Mouse (Mus musculus): ENCODE data around the gene Cbfa2t3.
A peak's percentile ranks its signal among the peaks of the same experiment; 100 is the strongest.

Cbfa2t3 gene

DNA sequence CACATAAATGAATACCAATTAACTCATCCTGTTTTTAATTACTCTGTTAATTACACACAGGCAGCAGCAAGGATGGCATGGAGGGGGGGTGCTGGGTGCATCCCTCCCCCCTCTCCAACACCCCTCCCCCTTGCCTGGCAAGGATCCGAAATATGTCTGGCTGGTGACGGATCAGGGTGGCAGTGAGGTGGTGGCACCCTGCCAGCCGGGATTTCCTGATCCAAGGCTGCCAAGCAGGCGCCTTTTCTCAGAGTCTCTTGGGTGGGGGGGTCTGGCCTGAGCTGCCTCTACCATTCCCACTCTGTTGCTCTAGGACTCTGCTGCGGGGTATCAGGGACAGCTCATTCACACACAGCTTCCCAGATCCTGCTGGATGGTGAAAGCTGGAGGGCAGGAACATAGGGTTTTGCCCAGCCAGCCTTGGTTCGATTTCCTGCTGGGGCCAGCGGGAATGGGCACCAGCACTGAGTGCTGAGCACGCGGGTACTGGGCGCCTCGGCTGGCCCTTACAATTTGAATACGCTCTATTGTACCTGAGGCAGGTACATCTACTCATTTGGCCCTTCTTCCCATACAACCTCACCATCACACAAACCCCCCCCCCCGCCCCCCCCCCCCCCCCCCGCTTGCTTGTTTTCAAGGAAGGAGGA lies 33.1 kb downstream of the Cbfa2t3 start:
- DNase-seq (ENCODE audit: low spot score) = peak; percentile 89

DNA sequence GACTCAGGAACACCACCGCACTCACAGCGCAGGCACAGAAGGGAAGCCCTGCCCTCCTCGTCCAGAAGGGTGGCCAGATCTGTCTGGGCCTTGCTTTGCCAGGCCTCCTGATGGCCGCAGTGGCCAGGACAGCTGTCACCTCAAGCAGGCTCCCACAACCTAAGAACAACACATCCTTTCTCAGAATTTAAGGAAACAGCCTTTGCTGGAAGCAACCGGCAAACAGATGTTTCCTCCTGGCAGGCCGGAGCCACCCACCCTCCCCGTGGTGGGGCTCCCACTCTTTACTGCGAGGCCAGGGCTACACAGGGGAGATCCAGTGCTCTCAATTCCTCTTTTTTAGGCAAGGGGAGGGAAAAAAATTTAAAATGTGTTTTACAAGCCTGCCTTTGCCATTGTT lies 33.7 kb downstream of the Cbfa2t3 start:
- peak; percentile 74 for DNase-seq (ENCODE audit: low spot score)

DNA sequence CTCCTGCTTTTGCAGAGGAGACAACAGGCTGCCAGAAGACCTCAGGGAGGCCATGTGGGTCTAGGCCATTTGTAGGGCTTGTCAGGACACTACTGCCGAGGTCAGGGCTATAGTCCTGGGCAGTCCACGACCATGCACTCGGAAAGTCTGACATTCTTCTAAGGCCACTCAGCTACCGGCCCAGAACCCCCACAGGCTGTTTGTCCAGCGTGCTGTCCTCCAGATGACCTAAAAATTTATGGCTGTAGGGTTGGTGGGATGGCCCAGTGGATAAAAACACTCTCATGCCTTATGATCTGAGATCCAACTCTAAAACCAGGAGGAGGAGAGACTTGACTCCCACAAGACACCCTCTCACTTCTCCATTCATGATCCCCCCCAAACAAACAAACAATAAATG lies 35.2 kb downstream of the Cbfa2t3 start:
- no peak for DNase-seq (ENCODE audit: low spot score)

DNA sequence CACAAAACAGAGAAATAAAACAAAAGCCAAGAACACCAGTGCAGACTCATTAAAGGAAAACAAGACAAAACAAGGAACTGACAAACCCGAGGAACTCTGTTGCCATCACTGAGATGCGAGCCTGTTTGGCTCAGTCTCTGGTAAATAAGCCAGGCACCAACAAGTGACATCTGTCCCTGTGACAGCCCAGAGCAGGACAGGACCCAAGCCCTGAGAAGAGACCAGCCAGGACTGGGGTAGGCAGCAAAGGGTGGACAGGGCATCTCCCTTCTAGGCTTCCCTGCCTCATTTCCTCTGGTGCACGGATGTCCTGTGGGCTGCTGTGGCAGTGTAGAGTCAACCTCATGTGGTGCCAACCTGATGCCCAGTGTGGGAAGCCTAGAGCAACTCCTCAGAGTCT lies 35.8 kb downstream of the Cbfa2t3 start:
- no peak for DNase-seq (ENCODE audit: low spot score)

DNA sequence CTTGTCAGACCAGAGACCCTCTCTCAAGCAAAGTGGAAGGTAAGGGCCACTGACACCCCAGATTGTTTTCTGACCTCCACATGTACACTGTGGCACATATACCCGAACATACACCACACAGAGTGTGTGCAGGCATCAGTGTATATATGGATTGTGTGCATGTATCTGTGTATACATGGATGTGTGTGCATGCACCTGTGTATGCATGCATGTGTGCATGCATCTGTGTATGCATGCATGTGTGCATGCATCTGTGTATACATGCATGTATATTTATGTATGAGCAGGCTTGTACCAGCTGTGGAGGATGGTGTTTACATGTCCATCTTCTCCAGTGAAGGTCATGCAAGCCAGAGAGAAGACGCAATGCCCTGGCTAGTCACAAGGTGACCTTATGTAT lies 37.0 kb downstream of the Cbfa2t3 start:
- DNase-seq (ENCODE audit: low spot score) = no peak

DNA sequence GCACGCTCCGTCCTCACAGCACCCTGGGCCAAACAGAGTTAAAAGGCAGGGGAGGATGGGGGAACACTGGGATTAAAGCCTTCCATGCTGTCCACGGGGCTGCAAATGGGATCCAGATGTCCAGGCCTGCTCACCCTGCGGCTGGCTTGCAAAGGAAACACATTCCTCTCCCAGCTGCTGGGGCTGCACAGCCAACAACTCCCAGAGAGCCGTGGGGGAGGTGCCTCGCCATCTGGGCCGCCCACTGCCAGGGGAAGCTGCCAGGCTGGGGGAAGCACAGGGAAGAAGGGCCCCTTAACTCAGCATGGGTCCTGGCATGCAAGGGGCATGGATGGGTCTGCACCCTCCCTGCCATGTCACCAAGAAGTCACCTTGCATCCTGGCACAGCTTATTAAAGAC lies 37.8 kb downstream of the Cbfa2t3 start:
- peak; percentile 88 for DNase-seq (ENCODE audit: low spot score)

DNA sequence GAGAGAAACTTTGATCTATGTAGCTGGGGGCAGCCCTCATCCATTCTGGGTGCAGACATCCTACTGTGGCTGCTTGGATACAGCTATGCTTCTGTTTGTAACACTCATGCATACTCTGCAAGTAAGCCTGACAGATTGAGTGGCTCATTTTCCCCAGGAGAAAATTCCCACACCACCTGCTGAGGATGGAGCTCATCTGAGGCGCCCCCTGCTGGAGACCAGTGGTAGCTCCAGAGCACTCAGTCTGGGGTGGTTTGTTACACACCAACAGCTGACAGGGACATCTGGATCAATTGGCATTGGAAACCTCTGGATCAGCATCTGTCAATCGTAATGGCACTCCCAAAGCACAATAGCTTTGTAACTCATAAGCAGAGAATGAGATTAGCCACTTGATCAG lies 38.9 kb downstream of the Cbfa2t3 start:
- DNase-seq (ENCODE audit: low spot score) = no peak

DNA sequence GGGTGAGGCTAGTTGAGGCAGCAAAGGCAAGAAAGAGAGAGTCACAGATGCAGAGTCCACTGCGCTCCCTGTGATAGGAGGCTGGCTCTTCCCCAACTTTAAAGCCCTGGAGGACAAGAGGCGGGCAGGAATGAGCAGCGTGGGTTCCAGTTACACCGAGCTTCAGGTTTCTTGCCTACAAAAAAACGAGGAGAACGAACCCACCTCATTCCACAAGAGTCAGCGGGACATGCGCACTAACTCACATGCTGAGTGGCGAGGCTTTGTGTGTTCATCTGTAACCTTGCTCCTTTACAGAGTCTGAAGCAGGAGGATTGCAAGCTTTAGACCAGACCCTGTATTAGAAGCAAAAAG lies 40.1 kb downstream of the Cbfa2t3 start:
- no peak for DNase-seq (ENCODE audit: low spot score)

DNA sequence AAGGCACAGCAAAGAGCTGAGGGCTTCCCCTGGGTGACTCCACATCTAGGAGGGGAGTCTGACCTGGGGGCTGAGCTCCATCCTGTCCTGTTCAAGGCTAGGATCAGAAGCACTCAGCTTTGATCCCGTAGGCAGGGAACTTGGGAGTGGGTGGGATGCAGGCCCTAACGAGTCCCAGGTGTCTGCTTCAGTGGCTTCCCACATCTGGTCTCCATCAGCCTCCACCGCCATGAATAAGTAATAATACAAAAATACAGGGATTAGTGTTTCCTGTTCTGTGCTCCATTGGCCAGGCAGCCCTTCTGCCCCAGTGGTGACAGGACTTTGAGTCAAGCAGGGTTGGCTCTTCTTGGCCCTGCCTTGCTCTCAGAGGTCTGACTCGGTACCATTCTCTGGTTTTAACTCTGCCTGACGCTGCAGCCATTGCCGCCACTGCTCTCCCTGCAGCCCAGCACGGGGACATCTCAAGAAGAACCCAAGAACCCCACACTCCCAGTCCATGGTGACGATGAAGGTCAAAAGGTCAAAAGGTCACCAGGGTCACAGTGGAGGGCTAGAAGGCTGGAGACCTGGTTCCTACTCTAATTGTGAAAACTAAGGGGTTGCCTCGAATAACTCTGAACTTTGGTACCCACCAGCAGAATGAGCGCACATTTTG lies 40.6 kb downstream of the Cbfa2t3 start:
- no peak for DNase-seq (ENCODE audit: low spot score)

DNA sequence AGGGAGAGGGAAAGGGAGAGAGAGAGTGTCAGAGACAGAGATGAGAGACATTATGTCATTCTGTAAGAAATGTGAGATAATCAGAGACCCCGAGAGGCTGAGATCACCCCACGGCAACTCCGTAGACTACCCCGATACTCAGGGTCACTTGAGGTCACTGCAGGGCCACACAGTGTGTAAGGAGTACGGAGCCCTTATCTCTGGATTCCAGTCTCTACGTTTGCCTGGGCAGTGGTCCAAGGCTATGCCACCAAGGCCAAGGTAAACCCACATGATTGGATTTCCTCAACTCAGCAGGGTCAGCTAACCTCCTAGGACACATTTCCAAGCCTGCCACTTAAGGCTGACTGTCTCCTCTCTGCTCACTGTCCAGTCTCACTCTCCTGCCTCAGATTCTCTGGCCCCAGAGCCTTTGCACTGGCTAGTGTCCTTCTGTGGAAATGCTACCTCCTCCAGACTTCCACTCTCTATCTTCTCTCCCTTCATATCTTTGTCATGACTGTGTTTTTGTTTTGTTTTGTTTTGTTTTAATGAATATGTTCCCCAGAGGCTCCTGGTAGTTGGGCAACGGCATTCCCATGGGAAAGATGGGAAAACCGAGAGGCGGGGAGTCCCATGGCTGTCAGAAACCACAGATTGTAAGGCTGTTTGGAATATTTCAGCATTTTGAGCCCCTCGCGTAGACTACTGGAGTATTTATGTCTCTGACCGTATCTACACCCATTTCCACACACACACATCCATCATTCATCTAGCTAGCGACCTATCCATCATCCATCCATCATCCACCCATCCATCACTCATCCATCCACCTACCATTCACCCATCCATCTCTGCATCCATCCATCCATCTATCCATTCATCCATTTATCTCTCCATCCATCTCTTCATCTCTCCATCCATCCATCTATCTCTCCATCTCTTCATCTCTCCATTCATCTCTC lies 42.6 kb downstream of the Cbfa2t3 start:
- DNase-seq (ENCODE audit: low spot score) = peak; percentile 40

DNA sequence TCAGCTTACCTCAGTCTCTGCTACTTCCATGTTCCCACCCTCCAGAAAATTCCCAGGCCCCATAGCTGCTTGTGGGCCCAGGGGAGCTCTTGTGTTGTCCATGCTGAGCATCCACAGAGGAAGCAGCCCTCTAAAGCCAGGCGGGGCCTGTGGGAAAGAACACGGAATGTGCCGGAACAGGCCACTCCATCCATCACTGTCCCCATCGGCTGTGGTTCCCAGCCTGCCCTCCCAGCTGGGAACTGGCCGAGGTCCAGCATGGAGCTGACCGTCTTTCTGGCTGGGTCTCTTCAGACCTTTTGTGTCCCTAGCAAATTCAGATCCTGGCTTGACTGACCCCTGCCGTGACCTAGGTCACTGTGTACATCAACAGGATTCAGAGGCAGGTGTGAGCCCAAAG lies 44.1 kb downstream of the Cbfa2t3 start:
- no peak for DNase-seq (ENCODE audit: low spot score)

DNA sequence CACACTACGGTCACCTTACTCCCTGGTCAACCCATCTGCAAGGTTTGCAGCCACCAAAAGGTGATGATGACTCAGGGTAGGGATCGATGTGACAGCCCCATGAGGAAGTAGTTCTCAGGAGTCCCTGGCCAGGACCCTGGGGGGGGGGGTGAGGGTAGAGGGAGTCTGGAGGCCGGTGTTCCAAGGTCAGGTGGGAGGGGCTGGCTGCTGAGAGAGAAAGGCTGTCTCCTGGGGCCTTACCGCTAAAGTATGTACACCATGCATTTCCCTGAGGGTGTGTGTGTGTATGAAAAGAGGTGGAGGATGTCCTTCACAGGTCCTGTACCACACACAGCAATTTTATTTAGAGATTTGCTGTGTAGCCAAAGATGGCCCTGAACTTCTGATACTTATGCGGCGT lies 46.3 kb downstream of the Cbfa2t3 start:
- no peak for DNase-seq (ENCODE audit: low spot score)

DNA sequence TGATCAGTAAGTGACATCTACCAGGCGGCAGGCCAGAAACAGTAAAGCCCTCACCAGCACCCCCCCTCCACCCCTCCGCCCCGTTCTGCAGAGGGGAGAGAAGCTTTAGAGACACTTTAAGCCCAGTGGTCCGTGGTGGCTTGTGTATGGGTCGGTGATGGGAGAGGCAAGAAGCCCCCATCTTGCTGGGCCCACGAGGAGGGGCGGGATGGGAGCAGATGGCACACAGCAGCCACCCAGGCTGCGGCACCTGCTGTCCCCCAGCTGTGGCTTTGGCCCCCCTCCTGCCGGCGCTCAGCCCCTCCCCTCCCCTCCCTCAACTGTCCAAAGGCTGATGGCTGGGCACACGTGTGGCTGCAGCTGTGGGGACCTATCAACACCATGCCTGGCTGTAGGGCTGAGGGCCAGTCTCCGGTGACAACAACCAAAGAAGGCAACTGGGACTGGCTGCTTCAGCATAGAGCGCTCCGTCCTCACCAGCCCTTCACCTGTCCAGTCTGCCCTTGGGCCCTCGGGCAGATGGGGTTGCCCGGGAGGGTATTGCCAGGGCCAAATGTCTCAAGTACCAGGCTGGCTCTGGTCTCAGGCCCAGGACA lies 47.5 kb downstream of the Cbfa2t3 start:
- no peak for DNase-seq (ENCODE audit: low spot score)

DNA sequence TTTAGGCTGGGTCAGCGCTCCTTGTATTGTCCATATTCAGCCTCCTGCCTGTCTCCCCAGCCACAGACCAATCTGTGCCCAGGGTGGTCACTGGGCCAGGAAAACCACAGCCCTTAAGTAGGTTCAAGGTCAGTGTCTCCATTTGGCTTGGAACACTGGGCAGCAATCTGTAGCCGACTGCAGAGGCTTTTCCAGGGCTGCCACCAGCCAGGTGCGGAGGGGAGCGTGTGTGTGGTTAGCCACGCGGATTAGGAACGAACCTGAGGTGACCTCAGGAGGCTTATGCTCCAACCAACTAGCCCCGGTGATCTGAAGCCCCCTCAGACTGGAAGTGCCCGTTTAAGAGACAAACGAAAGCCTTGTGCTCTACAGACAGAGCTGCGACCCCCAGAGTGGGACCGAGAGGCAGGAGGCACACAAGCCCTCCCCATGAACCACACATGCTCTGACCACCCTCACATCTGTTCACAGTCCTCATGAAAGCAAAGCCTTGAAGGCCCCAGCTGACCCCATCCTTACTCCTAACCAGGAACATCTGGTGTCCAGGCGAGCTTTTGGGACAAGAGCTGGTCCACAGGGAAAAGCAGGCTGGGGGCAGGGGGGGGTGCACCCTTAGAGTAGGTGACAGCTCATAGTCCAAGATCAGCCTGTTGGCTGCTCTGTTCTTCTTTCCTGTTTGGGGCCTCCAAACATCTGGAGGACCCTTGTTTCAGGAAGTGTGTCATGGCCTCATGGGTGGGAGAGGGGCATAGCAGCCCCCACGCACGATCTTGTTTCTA lies 50.5 kb downstream of the Cbfa2t3 start:
- no peak for DNase-seq (ENCODE audit: low spot score)

DNA sequence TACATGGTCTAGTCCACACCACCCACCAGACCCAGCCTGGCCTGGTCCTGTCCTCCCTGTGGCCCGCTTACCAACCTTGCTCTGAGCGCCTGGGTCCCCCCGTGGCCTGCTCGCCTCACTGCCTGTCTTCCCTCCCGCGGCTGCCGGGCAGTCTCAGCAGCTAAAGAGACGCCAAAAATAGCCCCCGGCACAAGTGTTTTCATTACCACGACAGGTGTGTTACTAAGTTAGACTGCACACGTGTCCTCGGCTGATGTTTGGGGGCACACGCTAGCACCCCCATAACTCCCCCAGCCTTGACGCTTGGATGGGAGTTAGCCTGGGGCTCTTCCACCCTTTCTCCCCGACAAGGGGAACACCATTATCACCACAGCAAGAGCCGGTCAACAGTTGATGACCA lies 52.6 kb downstream of the Cbfa2t3 start:
- DNase-seq (ENCODE audit: low spot score) = no peak

DNA sequence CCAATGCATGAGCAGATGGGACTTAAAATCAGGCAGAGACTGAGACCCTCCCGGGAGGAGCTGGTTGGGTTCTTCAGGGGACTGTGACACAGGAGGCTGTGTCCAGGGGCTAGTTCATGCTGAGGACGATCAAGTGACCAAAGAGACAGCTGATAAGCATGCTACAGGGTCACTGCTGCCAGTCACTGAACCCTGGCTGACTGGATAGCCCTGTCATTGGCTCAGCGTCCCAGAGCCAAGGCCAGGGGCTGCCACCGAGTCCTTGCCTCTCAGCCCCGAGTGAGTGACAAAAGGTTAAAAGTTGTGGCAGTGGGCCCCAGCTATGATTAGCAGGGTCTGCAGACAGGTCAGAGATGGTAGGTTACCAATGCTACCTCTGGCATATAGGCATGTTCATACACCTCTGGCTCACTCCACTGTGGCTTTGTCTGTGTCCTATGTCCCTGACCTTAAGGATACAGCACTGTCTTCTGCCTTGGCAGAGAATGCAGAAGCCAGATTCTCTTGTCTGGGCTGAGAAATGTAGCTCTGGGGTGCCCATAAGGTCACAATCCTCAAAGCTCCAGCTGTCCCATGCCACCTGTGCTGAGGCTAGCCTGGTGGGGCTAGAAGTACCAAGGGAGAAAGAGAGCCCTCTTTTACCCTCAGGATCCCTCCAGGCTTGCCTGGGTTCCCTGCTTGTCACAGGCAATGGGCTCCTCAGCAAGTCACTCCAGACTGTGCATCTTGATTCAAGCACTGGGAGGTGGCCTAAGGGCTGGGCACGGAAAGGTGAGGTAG lies 54.5 kb downstream of the Cbfa2t3 start:
- no peak for DNase-seq (ENCODE audit: low spot score)

DNA sequence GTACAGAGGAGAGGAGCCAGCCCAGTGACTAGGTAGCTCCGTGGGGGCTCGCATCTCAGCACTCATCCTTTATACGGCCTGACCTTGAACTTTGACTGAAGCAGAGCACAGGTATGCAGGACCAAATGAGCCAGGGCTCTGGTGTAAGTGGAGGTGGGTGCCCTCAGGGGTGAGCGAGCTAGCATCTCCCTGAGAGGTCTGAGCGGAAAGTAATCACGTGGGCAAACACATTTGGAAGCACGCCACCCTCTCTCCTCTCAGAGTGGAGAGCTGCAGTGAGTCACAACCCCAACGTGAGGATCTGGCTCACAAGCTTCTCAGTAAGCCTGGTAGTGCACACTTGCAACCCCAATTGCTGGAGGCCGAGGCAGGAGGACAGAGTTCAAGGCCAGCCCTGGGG lies 56.8 kb downstream of the Cbfa2t3 start:
- peak; percentile 77 for DNase-seq (ENCODE audit: low spot score)

DNA sequence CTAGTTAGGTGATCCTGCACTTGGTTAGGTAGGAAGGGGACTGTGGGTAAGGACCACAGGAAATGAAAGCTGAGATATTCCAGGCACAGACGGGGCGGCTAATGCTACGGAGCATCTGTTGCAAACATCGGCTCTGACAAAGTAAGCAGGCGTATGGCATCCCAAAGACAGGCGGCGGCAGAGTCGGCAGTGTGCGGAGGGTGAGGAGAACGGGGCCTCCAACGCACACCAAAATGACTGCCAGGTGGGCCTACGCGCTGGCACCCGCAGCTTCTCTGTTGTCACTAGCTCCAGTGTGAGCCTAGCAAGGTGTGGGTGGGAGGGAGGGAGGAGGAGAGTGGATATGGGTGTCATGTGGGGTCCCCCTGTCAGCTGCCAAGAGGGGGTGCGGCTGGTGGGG lies 57.5 kb downstream of the Cbfa2t3 start:
- DNase-seq (ENCODE audit: low spot score) = no peak

DNA sequence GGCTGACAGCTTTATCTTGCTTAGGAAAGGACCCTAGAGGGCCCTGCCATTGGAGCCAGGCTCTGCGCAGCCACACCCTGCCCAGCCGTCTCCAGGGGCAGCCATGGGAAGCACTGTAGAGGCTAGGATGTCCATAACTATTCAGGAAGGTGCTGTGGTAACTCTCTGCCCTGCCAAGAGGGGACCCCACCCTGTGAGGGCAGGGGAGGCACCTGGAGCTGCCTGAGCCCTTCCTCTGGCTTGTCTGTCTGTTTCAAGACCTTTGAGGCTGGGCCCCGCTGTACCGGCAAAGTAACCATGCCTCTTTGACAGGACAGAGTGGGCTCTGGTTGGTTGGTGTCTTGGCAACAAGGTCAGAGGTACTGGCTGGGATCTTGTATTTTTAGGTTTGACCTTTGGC lies 58.1 kb downstream of the Cbfa2t3 start:
- no peak for DNase-seq (ENCODE audit: low spot score)

DNA sequence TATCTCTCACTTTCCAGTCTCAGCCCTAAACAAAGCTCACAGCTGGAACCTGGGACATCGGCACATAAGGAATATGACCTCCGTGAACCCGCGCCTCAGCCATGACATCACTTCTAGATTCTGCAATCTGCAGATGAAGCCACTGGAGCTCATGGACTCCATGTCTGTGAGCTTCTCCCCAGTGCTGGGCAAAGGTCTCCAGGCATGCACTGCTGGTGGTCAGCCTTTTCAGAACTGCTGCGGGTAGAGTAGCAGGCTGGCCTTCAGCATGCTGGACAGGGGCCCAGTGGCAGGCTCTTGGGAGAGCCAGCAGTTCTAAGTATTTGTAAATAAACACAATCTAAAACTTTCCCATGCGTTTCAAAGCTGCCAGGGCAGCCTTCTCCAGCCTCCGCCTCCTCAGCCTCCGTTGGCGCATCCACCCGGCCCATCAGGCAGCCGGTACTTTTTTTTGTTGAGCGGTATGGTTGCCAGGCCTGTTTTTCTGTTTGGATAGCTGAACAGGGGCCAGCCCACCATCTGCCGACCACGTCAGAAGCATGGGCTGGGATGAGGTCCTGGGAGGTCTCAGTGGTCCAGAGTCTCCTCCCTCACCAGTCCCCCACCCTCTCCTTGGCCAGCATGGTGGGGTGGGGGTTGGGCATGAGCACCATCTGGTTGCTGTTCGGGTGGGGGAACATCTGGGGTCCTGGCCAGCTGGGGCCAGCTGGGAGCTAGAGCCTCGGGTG lies 59.2 kb downstream of the Cbfa2t3 start:
- peak; percentile 48 for DNase-seq (ENCODE audit: low spot score)

Data from MN1 (cell line).